19 mouse cellular contexts compared by ENCODE assay signal in the genomic region with DNA sequence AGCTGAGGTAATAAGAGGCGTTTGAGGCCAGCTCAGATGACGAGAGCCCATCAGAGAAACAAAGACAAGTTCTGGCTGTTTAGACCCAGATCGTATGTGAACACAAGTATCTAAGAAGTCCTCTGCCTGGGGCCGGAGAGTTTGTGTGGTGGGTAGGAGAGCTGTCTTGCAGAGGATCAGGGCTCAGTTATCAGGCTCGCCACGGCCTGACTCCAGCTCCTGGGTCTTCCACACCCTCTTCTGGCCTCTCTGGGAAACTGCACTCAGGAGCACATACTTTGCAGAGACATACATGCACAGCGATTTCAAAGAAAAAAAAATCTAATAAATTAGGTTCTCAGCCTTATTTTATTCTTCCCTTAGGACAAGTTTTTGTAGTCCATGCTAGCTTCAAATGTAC. TPM values are rescaled to one million over a fixed set of nuclear protein-coding genes. Genes with fewer than 3 reads are reported as not detected.
"Had no signal": no experiment of that assay in that cellular context is flagged by ENCODE, and none has a peak within 500 bp of the region (broad histone marks: within the 10 kb centered on the region; RNA-seq: fewer than 3 reads in every experiment).

No protein-coding gene starts in this region.

- DNase-seq: liver, embryonic 13.5 days; lung, adult 18-20 months; lung, postnatal 36 days; right cerebral cortex, postnatal 4 days; spleen, adult 18-20 months; thymus, adult 18-20 months; thymus, postnatal 14 days had no signal

- H3K4me2 ChIP-seq: limb, embryonic 15.5 days; liver, embryonic 13.5 days; midbrain, embryonic 15.5 days; neural tube, embryonic 12.5 days; stomach, embryonic 15.5 days had no signal

- H3K27me3 ChIP-seq: limb, embryonic 15.5 days; liver, embryonic 13.5 days; midbrain, embryonic 15.5 days; neural tube, embryonic 12.5 days; stomach, embryonic 15.5 days had no signal

- H3K4me3 ChIP-seq: layer of hippocampus, adult 2 months; limb, embryonic 15.5 days; liver, embryonic 13.5 days; midbrain, embryonic 15.5 days; neural tube, embryonic 12.5 days; stomach, embryonic 15.5 days had no signal

- H3K9ac ChIP-seq: limb, embryonic 15.5 days; liver, embryonic 13.5 days; midbrain, embryonic 15.5 days; neural tube, embryonic 12.5 days; stomach, embryonic 15.5 days had no signal

- H3K9me3 ChIP-seq: limb, embryonic 15.5 days; liver, embryonic 13.5 days; midbrain, embryonic 15.5 days; neural tube, embryonic 12.5 days; stomach, embryonic 15.5 days had no signal

- H3K27ac ChIP-seq: kidney, postnatal 0 days; layer of hippocampus, adult 2 months; limb, embryonic 15.5 days; liver, embryonic 13.5 days; midbrain, embryonic 15.5 days; neural tube, embryonic 12.5 days; stomach, embryonic 15.5 days had no signal

- H3K36me3 ChIP-seq: limb, embryonic 15.5 days; liver, embryonic 13.5 days; midbrain, embryonic 15.5 days; neural tube, embryonic 12.5 days; stomach, embryonic 15.5 days had no signal

- ATAC-seq: lung, postnatal 0 days; midbrain, embryonic 15.5 days had no signal

- H3K4me1 ChIP-seq: liver, embryonic 13.5 days; midbrain, embryonic 15.5 days; neural tube, embryonic 12.5 days; stomach, embryonic 15.5 days had no signal

RNA-seq across cellular contexts. Expression of a gene that starts 1.1 kb away (rescaled TPM):
- total RNA-seq: layer of hippocampus, adult 2 months; layer of hippocampus, postnatal 10 days; left cerebral cortex, adult 8-10 months; left cerebral cortex, postnatal 25 days; megakaryocyte progenitor cell, adult 5-6 weeks; monocyte, adult 5-6 weeks had no signal
- polyA plus RNA-seq: limb, embryonic 15.5 days; liver, embryonic 13.5 days; lung, postnatal 0 days; midbrain, embryonic 15.5 days had no signal

RNA-seq across cellular contexts. Expression of a gene that starts 47.9 kb away (rescaled TPM):
- total RNA-seq: layer of hippocampus, adult 2 months; layer of hippocampus, postnatal 10 days; left cerebral cortex, postnatal 25 days had no signal
